Mouse (Mus musculus): Measurements from ENCODE around the gene Gm7137. TPM values are rescaled to one million over a fixed set of nuclear protein-coding genes. Genes with fewer than 3 reads are reported as not detected.
"Not testable (repeated sequence)": the region's sequence is repeated elsewhere in the genome, so short reads cannot be mapped to it uniquely, and the experiment has no call there.

The Gm7137 gene
- total RNA-seq (2014; rRNA removed): not detected in 2 replicates
- polyA plus RNA-seq (2015; fragmentation: Nextera tagmentation; extraction: Ambion mirVana): not detected in 2 replicates

DNA sequence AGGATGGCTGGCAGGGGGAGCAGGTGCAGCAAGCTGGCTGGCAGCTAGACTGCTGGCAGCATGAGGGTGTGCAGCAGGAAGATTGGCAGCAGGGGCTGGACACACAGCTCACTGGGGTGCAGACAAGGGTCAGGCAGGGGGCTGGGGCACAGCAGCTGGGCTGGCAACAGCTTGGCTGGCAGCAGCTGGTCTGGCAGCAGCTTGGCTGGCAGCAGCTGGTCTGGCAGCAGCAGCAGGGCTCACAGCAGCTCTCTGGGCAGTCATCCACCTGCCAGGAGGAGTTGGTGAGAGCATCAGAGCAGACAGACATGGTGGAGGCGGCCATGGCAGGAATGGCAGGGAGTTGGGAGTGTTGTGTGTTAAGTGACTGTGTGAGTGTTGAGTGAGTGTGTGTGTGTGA lies at the start of gene Gm7137:
Gene Gm7137 (minus strand): TSS at position 325 of the 400 bp plus-strand sequence.
- H3K9me3 ChIP-seq (ENCODE audit: low read length); H3K9ac ChIP-seq (replicated peaks; ENCODE audit: low read length); H3K27me3 ChIP-seq (ENCODE audit: insufficient read depth, low read length); DNase-seq (ENCODE audit: low spot score); H3K27ac ChIP-seq; H3K36me3 ChIP-seq (ENCODE audit: insufficient read depth, low read length); H3K4me3 ChIP-seq (ENCODE audit: low read length); H3K4me2 ChIP-seq (ENCODE audit: low read depth, low read length); ATAC-seq; H3K4me1 ChIP-seq (ENCODE audit: insufficient read depth, low read length): not testable (repeated sequence)
- WGBS: no CpG with 5 or more reads among the region's 1 CpGs

DNA sequence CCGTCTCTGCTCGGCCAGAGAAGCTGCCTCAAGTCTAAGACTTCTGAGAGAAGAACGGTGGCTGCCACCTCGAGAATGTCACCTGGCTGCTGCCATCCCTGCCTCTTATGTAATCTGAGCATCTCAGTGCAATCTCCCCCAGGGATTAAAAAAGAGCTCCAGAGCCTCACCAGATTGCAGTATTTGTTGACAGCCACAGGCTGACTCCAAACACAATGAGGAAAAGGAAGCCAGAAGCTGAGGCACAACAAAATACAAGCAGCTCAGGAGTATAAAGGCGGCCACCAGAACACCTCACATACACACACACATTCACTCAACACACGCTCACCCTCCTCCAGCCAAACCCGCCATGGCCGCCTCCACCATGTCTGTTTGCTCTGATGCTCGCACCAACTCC lies 47.6 kb upstream of the Gm7137 start, which contains the start of gene Krtap10-10:
Gene Krtap10-10 (plus strand): TSS at position 301 of the 400 bp plus-strand sequence.
- 57% methylated on average over 9 of the region's 9 CpGs for WGBS
- no peak for DNase-seq (ENCODE audit: low spot score)
- H3K36me3 ChIP-seq (ENCODE audit: insufficient read depth, low read length): no peaks in the 10 kb centered on the region
- ATAC-seq: no peak
- H3K4me1 ChIP-seq (ENCODE audit: insufficient read depth, low read length): no peaks in the 10 kb centered on the region
- TF ChIP-seq CTCF (IDR thresholded peaks at IDR 0.05; ENCODE audit: low read depth): no peak
- no peaks in the 10 kb centered on the region for H3K9me3 ChIP-seq (ENCODE audit: low read length)
- no peak within 1 kb of the TSS for H3K27ac ChIP-seq
- no peak within 1 kb of the TSS for H3K4me3 ChIP-seq (ENCODE audit: low read length)
- H3K27me3 ChIP-seq (ENCODE audit: insufficient read depth, low read length): no peaks in the 10 kb centered on the region
- H3K4me2 ChIP-seq (ENCODE audit: low read depth, low read length): no peak within 1 kb of the TSS
- H3K9ac ChIP-seq (replicated peaks; ENCODE audit: low read length): no peak within 1 kb of the TSS

DNA sequence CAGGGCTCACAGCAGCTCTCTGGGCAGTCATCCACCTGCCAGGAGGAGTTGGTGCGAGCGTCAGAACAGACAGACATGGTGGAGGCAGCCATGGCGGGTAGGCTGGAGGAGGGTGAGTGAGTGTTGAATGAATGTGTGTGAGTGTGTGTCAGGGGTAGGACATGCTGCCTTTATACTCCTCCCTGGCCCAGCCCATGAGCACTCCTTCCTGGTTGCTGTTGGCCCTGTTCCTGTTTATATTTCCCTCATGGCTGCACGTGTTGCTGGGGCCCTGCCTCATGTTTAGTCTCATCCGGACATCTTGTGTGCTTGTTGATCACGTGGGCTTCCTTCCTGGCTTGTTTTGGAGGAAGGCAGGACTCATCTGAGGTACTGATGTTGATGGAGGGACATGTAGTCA lies 39.0 kb upstream of the Gm7137 start, which contains the start of gene Krtap10-4:
Gene Krtap10-4 (minus strand): TSS at position 145 of the 400 bp plus-strand sequence.
- no peaks in the 10 kb centered on the region for H3K4me1 ChIP-seq (ENCODE audit: insufficient read depth, low read length)
- WGBS: 56% methylated on average over 6 of the region's 6 CpGs
- no peak for ATAC-seq
- no peak within 1 kb of the TSS for H3K4me3 ChIP-seq (ENCODE audit: low read length)
- TF ChIP-seq CTCF (IDR thresholded peaks at IDR 0.05; ENCODE audit: low read depth): no peak
- no peaks in the 10 kb centered on the region for H3K9me3 ChIP-seq (ENCODE audit: low read length)
- H3K4me2 ChIP-seq (ENCODE audit: low read depth, low read length): no peak within 1 kb of the TSS
- H3K9ac ChIP-seq (replicated peaks; ENCODE audit: low read length): no peak within 1 kb of the TSS
- DNase-seq (ENCODE audit: low spot score): no peak
- H3K27ac ChIP-seq: no peak within 1 kb of the TSS
- H3K36me3 ChIP-seq (ENCODE audit: insufficient read depth, low read length): no peaks in the 10 kb centered on the region
- H3K27me3 ChIP-seq (ENCODE audit: insufficient read depth, low read length): no peaks in the 10 kb centered on the region

DNA sequence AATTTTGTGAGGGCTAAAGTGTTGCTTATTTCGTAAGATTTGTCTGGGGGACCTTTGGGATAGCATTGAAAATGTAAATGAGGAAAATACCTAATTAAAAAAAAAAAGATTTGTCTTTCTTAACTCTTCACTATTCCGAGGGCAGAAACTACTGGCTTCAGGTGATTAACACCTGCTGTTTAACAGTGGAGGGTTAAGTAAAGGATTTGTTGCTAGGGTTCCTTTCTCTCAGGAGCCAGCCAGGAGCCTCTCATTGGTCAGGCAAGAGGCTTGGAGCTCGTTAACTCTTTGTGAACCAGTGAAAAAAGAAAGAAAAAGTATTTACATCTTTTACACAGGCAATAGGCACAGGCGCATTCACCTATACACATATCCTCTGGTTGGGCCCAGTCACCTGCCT lies 31.2 kb upstream of the Gm7137 start:
- H3K9me3 ChIP-seq (ENCODE audit: low read length): no peaks in the 10 kb centered on the region
- WGBS: 47% methylated on average over 4 of the region's 4 CpGs
- no peaks in the 10 kb centered on the region for H3K4me1 ChIP-seq (ENCODE audit: insufficient read depth, low read length)
- H3K27me3 ChIP-seq (ENCODE audit: insufficient read depth, low read length): no peaks in the 10 kb centered on the region
- TF ChIP-seq CTCF (IDR thresholded peaks at IDR 0.05; ENCODE audit: low read depth): no peak
- H3K27ac ChIP-seq: no peak overlapping the region
- H3K4me3 ChIP-seq (ENCODE audit: low read length): no peak overlapping the region
- H3K4me2 ChIP-seq (ENCODE audit: low read depth, low read length): no peak overlapping the region
- no peak overlapping the region for H3K9ac ChIP-seq (replicated peaks; ENCODE audit: low read length)
- no peaks in the 10 kb centered on the region for H3K36me3 ChIP-seq (ENCODE audit: insufficient read depth, low read length)
- no peak for ATAC-seq
- DNase-seq (ENCODE audit: low spot score): no peak

DNA sequence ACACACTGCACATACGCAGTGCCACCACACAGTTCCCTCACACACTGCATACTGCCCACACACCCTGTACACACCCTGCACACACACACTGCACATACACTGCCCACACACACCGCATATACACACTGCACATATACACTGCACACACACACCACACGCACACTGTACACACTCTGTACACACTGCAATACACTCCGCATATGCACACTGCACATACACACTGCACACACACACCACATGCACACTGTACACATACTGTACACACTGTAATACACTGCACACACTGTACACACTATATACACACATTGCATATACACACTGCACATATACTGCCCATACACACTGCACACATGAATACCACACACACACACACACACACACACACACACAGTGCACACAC lies 30.5 kb upstream of the Gm7137 start:
- ATAC-seq (peak; percentile 52), DNase-seq (ENCODE audit: low spot score) (no peak)
- H3K4me1 ChIP-seq (ENCODE audit: insufficient read depth, low read length): no peaks in the 10 kb centered on the region
- no peak overlapping the region for H3K27ac ChIP-seq
- TF ChIP-seq CTCF (IDR thresholded peaks at IDR 0.05; ENCODE audit: low read depth): no peak
- H3K4me3 ChIP-seq (ENCODE audit: low read length): no peak overlapping the region
- no peaks in the 10 kb centered on the region for H3K9me3 ChIP-seq (ENCODE audit: low read length)
- no peaks in the 10 kb centered on the region for H3K27me3 ChIP-seq (ENCODE audit: insufficient read depth, low read length)
- no peak overlapping the region for H3K9ac ChIP-seq (replicated peaks; ENCODE audit: low read length)
- H3K36me3 ChIP-seq (ENCODE audit: insufficient read depth, low read length): no peaks in the 10 kb centered on the region
- H3K4me2 ChIP-seq (ENCODE audit: low read depth, low read length): no peak overlapping the region
- 96% methylated on average over 4 of the region's 4 CpGs for WGBS

DNA sequence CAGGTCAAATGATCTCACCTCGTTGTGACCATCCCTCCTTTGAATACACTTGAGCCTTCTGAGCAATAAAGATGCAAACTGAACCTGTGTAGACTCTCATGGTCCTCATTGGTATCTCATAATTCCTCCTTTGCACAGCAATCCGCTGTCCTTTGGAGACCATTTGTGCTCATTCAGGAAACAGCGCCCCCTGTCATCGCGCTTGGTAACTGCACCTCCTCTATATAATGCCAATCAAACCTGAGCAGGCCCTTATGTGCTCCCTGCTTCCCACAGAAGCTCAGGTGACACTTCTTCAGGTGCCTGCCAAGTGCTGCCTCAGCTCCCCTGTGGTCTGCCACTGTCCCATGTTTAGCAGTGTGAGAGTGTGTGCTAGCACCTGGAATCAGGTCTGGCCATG lies 27.5 kb upstream of the Gm7137 start:
- peak; percentile 72 for TF ChIP-seq CTCF (IDR thresholded peaks at IDR 0.05; ENCODE audit: low read depth)
- Histone ChIP-seq H3K9me3 (ENCODE audit: low read length) (no peaks in the 10 kb centered on the region), H3K4me1 (ENCODE audit: insufficient read depth, low read length) (no peaks in the 10 kb centered on the region), H3K9ac (replicated peaks; ENCODE audit: low read length) (no peak overlapping the region), H3K27ac (no peak overlapping the region), H3K36me3 (ENCODE audit: insufficient read depth, low read length) (no peaks in the 10 kb centered on the region), H3K27me3 (ENCODE audit: insufficient read depth, low read length) (no peaks in the 10 kb centered on the region), H3K4me3 (ENCODE audit: low read length) (no peak overlapping the region), H3K4me2 (ENCODE audit: low read depth, low read length) (no peak overlapping the region)
- 30% methylated on average over 5 of the region's 5 CpGs for WGBS
- DNase-seq (ENCODE audit: low spot score) (peak; percentile 51), ATAC-seq (peak; percentile 48; the same call in 1 of the 2 replicates)

DNA sequence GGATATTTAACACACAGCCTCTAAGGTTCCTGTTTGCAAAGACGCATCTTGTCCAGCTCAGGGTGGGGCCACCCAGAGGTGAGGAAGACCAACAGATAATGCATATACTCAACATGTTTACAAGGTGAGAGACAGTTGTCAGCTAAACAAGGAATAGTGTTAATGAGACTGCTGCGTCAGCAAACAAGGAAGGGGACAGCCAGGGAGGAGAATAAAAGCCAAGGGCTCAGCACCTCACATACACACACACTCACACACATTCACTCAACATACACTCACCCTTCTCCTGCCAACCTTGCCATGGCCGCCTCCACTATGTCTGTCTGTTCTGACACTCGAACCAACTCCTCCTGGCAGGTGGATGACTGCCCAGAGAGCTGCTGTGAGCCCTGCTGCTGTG lies 26.4 kb upstream of the Gm7137 start, which contains the start of gene Gm2696:
Gene Gm2696 (plus strand): TSS at position 301 of the 400 bp plus-strand sequence.
- 44% methylated on average over 4 of the region's 4 CpGs for WGBS
- no peak for TF ChIP-seq CTCF (IDR thresholded peaks at IDR 0.05; ENCODE audit: low read depth)
- Histone ChIP-seq H3K4me3 (ENCODE audit: low read length) (no peak within 1 kb of the TSS), H3K9me3 (ENCODE audit: low read length) (no peaks in the 10 kb centered on the region), H3K4me1 (ENCODE audit: insufficient read depth, low read length) (no peaks in the 10 kb centered on the region), H3K27me3 (ENCODE audit: insufficient read depth, low read length) (no peaks in the 10 kb centered on the region), H3K36me3 (ENCODE audit: insufficient read depth, low read length) (no peaks in the 10 kb centered on the region), H3K4me2 (ENCODE audit: low read depth, low read length) (no peak within 1 kb of the TSS), H3K9ac (replicated peaks; ENCODE audit: low read length) (no peak within 1 kb of the TSS), H3K27ac (no peak within 1 kb of the TSS)
- ATAC-seq (no peak), DNase-seq (ENCODE audit: low spot score) (no peak)
